ENCODE assay signal across 23 mouse cellular contexts in genomic region chr7:37531166-37531565, GRCm38 (mm10).
A peak's percentile ranks its signal among the peaks of the same experiment; 100 is the strongest.
DNase-seq lines count a peak whose midpoint lies in the region; ATAC-seq and TF ChIP-seq lines count a peak whose summit lies in the region.
"Had no signal": no experiment of that assay in that cellular context is flagged by ENCODE, and none has a peak within 500 bp of the region (broad histone marks: within the 10 kb centered on the region; RNA-seq: fewer than 3 reads in every experiment).

No protein-coding gene starts in this region.

- ATAC-seq in lung, embryonic 15.5 days (ENCODE audit: borderline replicate concordance, extremely low read depth, low FRiP score, low TSS enrichment): peak; percentile 41; the same call in 1 of the 2 replicates
- peak; percentile 35; the same call in 1 of the 2 replicates for ATAC-seq in lung, postnatal 0 days
- ATAC-seq in midbrain, embryonic 14.5 days (ENCODE audit: low FRiP score, low TSS enrichment): no peak
- ATAC-seq in midbrain, postnatal 0 days (ENCODE audit: low FRiP score): no peak
- ATAC-seq: activated CD4-positive, CD25-positive, alpha-beta regulatory T cell, adult 4 months; forebrain, embryonic 13.5 days; forebrain, embryonic 15.5 days; forebrain, postnatal 0 days; Patski had no signal

- WGBS in lung, embryonic 15.5 days: 56% methylated on average over 2 of the region's 2 CpGs
- WGBS in lung, postnatal 0 days: 75% methylated on average over 2 of the region's 2 CpGs
- 93% methylated on average over 2 of the region's 2 CpGs for WGBS in midbrain, embryonic 14.5 days
- 87% methylated on average over 2 of the region's 2 CpGs for WGBS in midbrain, postnatal 0 days

- no peaks in the 10 kb centered on the region for H3K36me3 ChIP-seq in lung, embryonic 15.5 days
- no peaks in the 10 kb centered on the region for H3K36me3 ChIP-seq in lung, postnatal 0 days (ENCODE audit: insufficient read depth, low read length)
- no peaks in the 10 kb centered on the region for H3K36me3 ChIP-seq in midbrain, embryonic 14.5 days (ENCODE audit: control insufficient read depth, insufficient read depth, low read length)
- H3K36me3 ChIP-seq in midbrain, postnatal 0 days (ENCODE audit: insufficient read depth, low read length): no peaks in the 10 kb centered on the region
- H3K36me3 ChIP-seq: embryonic facial prominence, embryonic 10.5 days; embryonic facial prominence, embryonic 12.5 days; forebrain, embryonic 15.5 days had no signal

- H3K4me2 ChIP-seq in lung, embryonic 15.5 days: no peak overlapping the region
- H3K4me2 ChIP-seq in lung, postnatal 0 days (replicated peaks; ENCODE audit: low read depth, low read length): no peak overlapping the region
- no peak overlapping the region for H3K4me2 ChIP-seq in midbrain, embryonic 14.5 days (ENCODE audit: low read length)
- no peak overlapping the region for H3K4me2 ChIP-seq in midbrain, postnatal 0 days (ENCODE audit: low read depth, low read length, poor library complexity, severe bottlenecking)
- H3K4me2 ChIP-seq: embryonic facial prominence, embryonic 12.5 days; forebrain, embryonic 13.5 days; forebrain, embryonic 15.5 days had no signal

- no peak for TF ChIP-seq CTCF in lung, postnatal 0 days (IDR thresholded peaks at IDR 0.05)
- no peak for TF ChIP-seq CTCF in midbrain, postnatal 0 days (IDR thresholded peaks at IDR 0.05)

- H3K27ac ChIP-seq in lung, embryonic 15.5 days: 0 out of 2 replicates have a peak overlapping the region, but pooled peaks have one; percentile 3
- no peak overlapping the region for H3K27ac ChIP-seq in lung, postnatal 0 days (ENCODE audit: low read length)
- H3K27ac ChIP-seq in midbrain, embryonic 14.5 days (replicated peaks; ENCODE audit: low read depth, low read length): 0 out of 2 replicates have a peak overlapping the region, but pooled peaks have one; percentile 21
- H3K27ac ChIP-seq in midbrain, postnatal 0 days (ENCODE audit: low read depth, low read length): no peak overlapping the region
- H3K27ac ChIP-seq: embryonic facial prominence, embryonic 10.5 days; embryonic facial prominence, embryonic 12.5 days; forebrain, embryonic 13.5 days; forebrain, embryonic 15.5 days had no signal

- TF ChIP-seq EP300 in lung, postnatal 0 days (IDR thresholded peaks at IDR 0.05): no peak

- H3K27me3 ChIP-seq in lung, embryonic 15.5 days: no peaks in the 10 kb centered on the region
- no peaks in the 10 kb centered on the region for H3K27me3 ChIP-seq in lung, postnatal 0 days (replicated peaks; ENCODE audit: insufficient read depth, low read length)
- no peaks in the 10 kb centered on the region for H3K27me3 ChIP-seq in midbrain, embryonic 14.5 days (ENCODE audit: control insufficient read depth, insufficient read depth, low read length)
- no peaks in the 10 kb centered on the region for H3K27me3 ChIP-seq in midbrain, postnatal 0 days (ENCODE audit: insufficient read depth, low read length)
- H3K27me3 ChIP-seq: embryonic facial prominence, embryonic 12.5 days; forebrain, embryonic 13.5 days; forebrain, embryonic 15.5 days; Patski had no signal

- no peaks in the 10 kb centered on the region for H3K9me3 ChIP-seq in lung, embryonic 15.5 days
- H3K9me3 ChIP-seq in lung, postnatal 0 days (ENCODE audit: low read length): no peaks in the 10 kb centered on the region
- no peaks in the 10 kb centered on the region for H3K9me3 ChIP-seq in midbrain, embryonic 14.5 days (ENCODE audit: control insufficient read depth, low read length)
- no peaks in the 10 kb centered on the region for H3K9me3 ChIP-seq in midbrain, postnatal 0 days (ENCODE audit: low read length)
- H3K9me3 ChIP-seq: embryonic facial prominence, embryonic 10.5 days; embryonic facial prominence, embryonic 12.5 days; forebrain, embryonic 13.5 days; forebrain, embryonic 15.5 days had no signal

- no peak overlapping the region for H3K4me3 ChIP-seq in lung, embryonic 15.5 days
- H3K4me3 ChIP-seq in lung, postnatal 0 days (ENCODE audit: low read depth, low read length): no peak overlapping the region
- H3K4me3 ChIP-seq in midbrain, embryonic 14.5 days (replicated peaks; ENCODE audit: low read depth, low read length): no peak overlapping the region
- no peak overlapping the region for H3K4me3 ChIP-seq in midbrain, postnatal 0 days (ENCODE audit: low read depth, low read length)
- H3K4me3 ChIP-seq: embryonic facial prominence, embryonic 10.5 days; embryonic facial prominence, embryonic 12.5 days; forebrain, embryonic 13.5 days; forebrain, embryonic 15.5 days had no signal

- 0 out of 2 replicates have a peak, but pooled peaks cover 7% of the 10 kb centered on the region for H3K4me1 ChIP-seq in lung, embryonic 15.5 days
- H3K4me1 ChIP-seq in lung, postnatal 0 days (ENCODE audit: insufficient read depth, low read depth, low read length): no peaks in the 10 kb centered on the region
- peaks cover 2% of the 10 kb centered on the region for H3K4me1 ChIP-seq in midbrain, embryonic 14.5 days (ENCODE audit: control insufficient read depth, insufficient read depth, low read length)
- H3K4me1 ChIP-seq in midbrain, postnatal 0 days (ENCODE audit: insufficient read depth, low read length): no peaks in the 10 kb centered on the region

- DNase-seq in lung, postnatal 14 days: no peak
- no peak for DNase-seq in lung, postnatal 0 days (ENCODE audit: low spot score)
- DNase-seq in lung, adult 18-20 months: no peak
- no peak for DNase-seq in midbrain, embryonic 14.5 days
- no peak for DNase-seq in midbrain, postnatal 0 days (ENCODE audit: low spot score)
- peak; percentile 27 to 48 for DNase-seq in lung, postnatal 4 days
- no peak for DNase-seq in adipocyte (ENCODE audit: low spot score)
- DNase-seq: adrenal gland, adult 2 months; adrenal gland, postnatal 10 days; adrenal gland, postnatal 25 days; cerebellum, adult 11-12 months; cerebellum, adult 2 months; cerebellum, adult 9-10 months; cerebellum, postnatal 10 days; cerebellum, postnatal 25 days; forebrain, postnatal 0 days had no signal

- H3K9ac ChIP-seq in lung, embryonic 15.5 days: no peak overlapping the region
- H3K9ac ChIP-seq in lung, postnatal 0 days (replicated peaks; ENCODE audit: low read depth): no peak overlapping the region
- H3K9ac ChIP-seq in midbrain, embryonic 14.5 days (replicated peaks; ENCODE audit: low read length): no peak overlapping the region
- no peak overlapping the region for H3K9ac ChIP-seq in midbrain, postnatal 0 days (replicated peaks; ENCODE audit: low read length, poor library complexity, severe bottlenecking)
- H3K9ac ChIP-seq: embryonic facial prominence, embryonic 12.5 days; forebrain, embryonic 13.5 days; forebrain, embryonic 15.5 days; forebrain, postnatal 0 days had no signal

Comparison
In these comparisons a context has a peak if more than half of its experiments do, and no peak if none do; other contexts are left out.
1. H3K27ac ChIP-seq: peak in lung, embryonic 15.5 days (single experiment) and midbrain, embryonic 14.5 days (single experiment); none in lung, postnatal 0 days (single experiment) and midbrain, postnatal 0 days (single experiment).
2. DNase-seq: peak in lung, postnatal 4 days (2 of 2); none in lung, postnatal 14 days (single experiment), lung, postnatal 0 days (single experiment), lung, adult 18-20 months (0 of 2), midbrain, embryonic 14.5 days (single experiment), midbrain, postnatal 0 days (single experiment) and adipocyte (single experiment).
3. ATAC-seq: peak in lung, embryonic 15.5 days (single experiment) and lung, postnatal 0 days (single experiment); none in midbrain, embryonic 14.5 days (single experiment) and midbrain, postnatal 0 days (single experiment).